Mouse (Mus musculus) midbrain, embryonic 13.5 days (tissue): ENCODE results near the gene Zglp1. TPM values are rescaled to one million over a fixed set of nuclear protein-coding genes. Genes with fewer than 3 reads are reported as not detected.
A peak's percentile ranks its signal among the peaks of the same experiment; 100 is the strongest.

ENCODE experiments used
- ATAC-seq: fragments of 200-750 bp; cut with Nextera tagmentation; 2 replicates; pipeline ENCODE4 v1.8.0; 2017; ENCODE audit warnings: mild to moderate bottlenecking, moderate TSS enrichment, moderate library complexity
- H3K27ac ChIP-seq: fragments of 300-500 bp; sonication (generic); 2 replicates; pipeline ENCODE4 v1.5.1; 2015; ENCODE audit warnings: inconsistent platforms, mild to moderate bottlenecking, moderate library complexity
- H3K27me3 ChIP-seq: fragments of 300-500 bp; sonication (generic); 2 replicates; pipeline ENCODE4 v1.6.1; 2015; ENCODE audit warnings: mild to moderate bottlenecking, inconsistent platforms
- H3K36me3 ChIP-seq: fragments of 300-500 bp; sonication (generic); 2 replicates; pipeline ENCODE4 v1.6.1; 2015; ENCODE audit warnings: mild to moderate bottlenecking, inconsistent platforms
- H3K4me1 ChIP-seq: fragments of 300-500 bp; sonication (generic); replicated peaks from 2 replicates; pipeline ENCODE4 v1.6.1; 2015; ENCODE audit warnings: inconsistent platforms
- H3K4me2 ChIP-seq: fragments of 300-500 bp; sonication (generic); replicated peaks from 2 replicates; pipeline ENCODE4 v1.6.1; 2015; ENCODE audit warnings: moderate library complexity, mild to moderate bottlenecking, inconsistent platforms
- H3K4me3 ChIP-seq: fragments of 300-500 bp; sonication (generic); replicated peaks from 2 replicates; pipeline ENCODE4 v1.5.1; 2015; ENCODE audit warnings: mild to moderate bottlenecking, inconsistent platforms
- H3K9ac ChIP-seq: fragments of 300-500 bp; sonication (generic); replicated peaks from 2 replicates; pipeline ENCODE4 v1.6.1; 2015; ENCODE audit warnings: mild to moderate bottlenecking, inconsistent platforms
- H3K9me3 ChIP-seq: fragments of 300-500 bp; sonication (generic); 2 replicates; pipeline ENCODE4 v1.6.1; 2016; ENCODE audit warnings: mild to moderate bottlenecking, inconsistent platforms
- WGBS: fragments of 180-500 bp; shearing (Covaris S2); methylation state at CpG from one replicate; pipeline ENCODE4 v1.1.7; 2015; 5-methylcytosine and 5-hydroxymethylcytosine counted together
- polyA plus RNA-seq: library from polyadenylated mRNA; unstranded; fragments of >200 nt; fragmentation: Nextera tagmentation; extraction: Ambion mirVana; gene quantifications from 2 replicates; pipeline ENCODE4 v1.2.1, GENCODE M21; 2015

The Zglp1 gene
- polyA plus RNA-seq, 1 experiment from 2014 or later = 1.8 TPM

DNA sequence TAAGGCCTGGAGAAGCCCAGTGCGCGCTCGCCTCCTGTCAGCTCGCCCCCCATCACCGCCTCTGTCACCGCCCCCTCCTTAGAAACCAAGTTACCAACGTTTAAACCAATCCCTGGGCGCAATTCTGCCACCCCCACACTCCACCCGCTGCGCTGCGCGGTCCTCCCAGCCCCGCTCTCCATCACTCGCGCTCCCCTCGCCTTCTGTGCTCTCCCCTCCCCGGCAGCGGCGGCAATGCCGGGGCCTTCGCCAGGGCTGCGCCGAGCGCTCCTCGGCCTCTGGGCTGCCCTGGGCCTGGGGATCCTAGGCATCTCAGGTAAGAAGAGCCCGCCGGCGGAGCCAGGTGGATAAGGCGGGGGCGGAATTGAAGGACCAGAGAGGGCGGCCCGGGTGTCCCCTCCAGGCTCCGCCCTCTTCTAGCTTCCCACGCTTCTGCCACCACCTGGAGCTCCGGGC, 35.0 kb downstream of the Zglp1 start, which contains the start of gene Icam5:
Icam5 (plus strand) TSS at position 178 of the 456 bp plus-strand sequence.
- Histone ChIP-seq H3K27ac (no peak within 1 kb of the TSS), H3K4me3 (peak within 1 kb of the TSS; percentile 51), H3K9ac (peak within 1 kb of the TSS; percentile 66), H3K4me2 (peak within 1 kb of the TSS; percentile 90), H3K4me1 (peaks cover 59% of the 10 kb centered on the region), H3K9me3 (no peaks in the 10 kb centered on the region), H3K36me3 (no peaks in the 10 kb centered on the region), H3K27me3 (peaks cover 97% of the 10 kb centered on the region)
- peak; percentile 12 for ATAC-seq
- WGBS = under 1% methylated on average over 34 of the region's 35 CpGs

DNA sequence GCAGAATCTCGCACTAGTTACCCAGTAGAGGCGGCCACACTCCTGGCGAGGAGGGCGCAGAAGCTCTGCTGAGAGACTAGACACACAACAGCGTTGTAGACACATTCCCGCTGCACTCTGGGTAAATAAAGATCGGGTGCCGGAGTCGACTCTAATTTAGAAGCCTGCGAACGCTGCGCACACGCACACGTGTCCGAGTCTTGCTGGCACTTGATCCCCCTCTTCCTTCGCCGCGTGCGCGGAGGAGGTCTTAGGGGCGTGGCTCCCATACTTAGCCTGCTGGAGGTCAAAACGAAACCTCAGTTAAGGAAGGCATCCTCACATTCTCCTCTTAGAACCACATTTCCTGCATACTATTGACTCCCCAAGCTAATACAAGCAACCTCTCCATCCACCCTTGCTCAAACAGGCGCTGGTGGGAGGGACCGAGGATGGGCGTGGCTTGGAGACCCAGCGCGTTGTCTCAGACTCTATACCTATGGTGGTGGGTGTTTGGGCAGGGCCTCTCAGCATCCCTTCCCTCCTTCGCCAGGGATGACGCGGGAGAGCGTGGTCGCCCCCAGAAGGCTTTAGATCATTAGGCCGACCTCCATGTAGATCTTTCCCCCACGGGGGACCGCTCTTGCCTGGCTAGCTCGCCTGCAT, 35.5 kb downstream of the Zglp1 start:
- H3K4me2 ChIP-seq = peak overlapping the region; percentile 90
- WGBS = 1% methylated on average over 36 of the region's 36 CpGs
- no peak overlapping the region for H3K27ac ChIP-seq
- peak overlapping the region; percentile 51 for H3K4me3 ChIP-seq
- H3K9ac ChIP-seq = peak overlapping the region; percentile 66
- peaks cover 97% of the 10 kb centered on the region for H3K27me3 ChIP-seq
- peaks cover 54% of the 10 kb centered on the region for H3K4me1 ChIP-seq
- ATAC-seq = peak; percentile 72
- no peaks in the 10 kb centered on the region for H3K36me3 ChIP-seq
- no peaks in the 10 kb centered on the region for H3K9me3 ChIP-seq

GRCm38 (mm10) chr9:21030781-21031250, 36.1 kb downstream of the Zglp1 start:
- ATAC-seq = 0 out of 2 replicates have a peak, but pooled peaks have one; percentile 28
- Histone ChIP-seq H3K4me2 (peak overlapping the region; percentile 90), H3K9ac (no peak overlapping the region), H3K9me3 (no peaks in the 10 kb centered on the region), H3K27me3 (peaks cover 96% of the 10 kb centered on the region), H3K4me3 (peak overlapping the region; percentile 51), H3K4me1 (peaks cover 53% of the 10 kb centered on the region), H3K27ac (no peak overlapping the region), H3K36me3 (no peaks in the 10 kb centered on the region)
- under 1% methylated on average over 13 of the region's 13 CpGs for WGBS

DNA sequence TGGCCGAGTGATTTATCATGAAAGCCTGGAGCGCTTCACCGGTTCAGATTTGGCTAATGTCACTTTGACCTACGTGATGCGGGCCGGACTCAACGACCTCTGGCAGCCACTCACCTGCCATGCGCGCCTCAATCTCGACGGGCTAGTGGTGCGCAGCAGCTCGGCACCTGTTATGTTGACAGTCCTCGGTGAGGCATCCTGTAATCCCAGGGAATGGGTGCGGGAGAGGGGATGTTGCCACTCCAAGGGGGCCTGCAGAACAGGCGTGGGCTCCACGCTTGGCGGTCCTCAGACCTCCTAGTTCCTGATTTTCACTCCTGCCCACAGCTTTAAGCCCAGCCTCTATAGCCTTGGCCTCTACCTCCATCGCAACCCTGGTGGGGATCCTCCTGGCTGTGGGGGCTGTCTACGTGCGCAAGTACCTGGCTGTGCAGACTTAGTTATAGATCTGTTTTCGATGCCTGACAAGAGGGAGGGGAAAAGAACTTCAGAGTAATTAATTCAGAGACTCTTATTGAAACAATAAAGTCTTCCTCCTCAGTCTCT, 36.8 kb downstream of the Zglp1 start:
- WGBS = 27% methylated on average over 22 of the region's 22 CpGs
- Histone ChIP-seq H3K4me1 (peaks cover 50% of the 10 kb centered on the region), H3K9ac (no peak overlapping the region)

GRCm38 (mm10) chr9:21029291-21030054, 37.4 kb downstream of the Zglp1 start, which contains the start of gene Icam4:
Icam4 (plus strand) TSS chr9:21029373.
- peak within 1 kb of the TSS; percentile 23 for H3K4me3 ChIP-seq
- no peak within 1 kb of the TSS for H3K27ac ChIP-seq
- 0 out of 2 replicates have a peak within 1 kb of the TSS, but pooled peaks have one; percentile 8 for H3K9ac ChIP-seq
- H3K27me3 ChIP-seq = peaks cover 90% of the 10 kb centered on the region
- peak within 1 kb of the TSS; percentile 48 for H3K4me2 ChIP-seq
- 2% methylated on average over 37 of the region's 37 CpGs for WGBS
- H3K4me1 ChIP-seq = peaks cover 45% of the 10 kb centered on the region
- H3K36me3 ChIP-seq = no peaks in the 10 kb centered on the region
- peak; percentile 4; the same call in 1 of the 2 replicates for ATAC-seq
- H3K9me3 ChIP-seq = no peaks in the 10 kb centered on the region

More for the DNA sequence above, 36.8 kb downstream of the Zglp1 start:
- H3K4me2 ChIP-seq = no peak overlapping the region
- H3K4me3 ChIP-seq = no peak overlapping the region
- H3K27me3 ChIP-seq = peaks cover 96% of the 10 kb centered on the region
- H3K27ac ChIP-seq = no peak overlapping the region
- no peak for ATAC-seq
- no peaks in the 10 kb centered on the region for H3K9me3 ChIP-seq
- H3K36me3 ChIP-seq = no peaks in the 10 kb centered on the region

DNA sequence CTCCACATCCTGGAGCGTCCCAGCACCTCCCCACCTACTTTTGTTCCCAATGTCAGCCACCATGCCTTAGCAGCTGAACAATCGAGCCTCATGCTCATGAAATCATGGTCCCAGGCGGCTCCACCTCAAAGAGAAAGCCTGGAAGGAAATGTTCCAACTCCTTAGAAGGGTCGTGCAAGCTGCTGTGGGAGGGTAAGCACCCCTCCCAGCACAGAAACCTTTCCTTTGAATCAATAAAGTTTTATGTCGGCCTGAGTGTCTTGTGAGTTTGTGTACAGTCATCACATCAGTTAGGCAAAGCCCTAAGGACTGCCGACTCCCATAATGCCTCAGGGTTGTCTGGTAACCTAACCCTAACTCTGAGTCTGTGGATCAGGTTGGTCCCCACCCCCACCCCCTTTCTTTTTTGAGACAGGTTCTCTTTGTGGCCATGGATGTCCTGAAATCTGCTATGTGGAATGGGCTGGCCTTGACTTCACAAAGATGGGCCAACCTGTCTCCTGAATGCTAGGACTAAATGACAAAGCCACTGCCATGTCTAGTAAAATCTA, 38.3 kb downstream of the Zglp1 start:
- Histone ChIP-seq H3K9ac (no peak overlapping the region), H3K36me3 (no peaks in the 10 kb centered on the region), H3K4me3 (no peak overlapping the region), H3K9me3 (no peaks in the 10 kb centered on the region), H3K27ac (no peak overlapping the region), H3K27me3 (peaks cover 82% of the 10 kb centered on the region), H3K4me2 (no peak overlapping the region), H3K4me1 (peaks cover 44% of the 10 kb centered on the region)
- WGBS = 84% methylated on average over 6 of the region's 6 CpGs
- ATAC-seq = no peak

- WGBS = 50% methylated on average over 8 of the region's 8 CpGs
- Histone ChIP-seq H3K9me3 (no peaks in the 10 kb centered on the region), H3K27me3 (peaks cover 74% of the 10 kb centered on the region), H3K4me1 (peaks cover 36% of the 10 kb centered on the region), H3K4me2 (no peak overlapping the region), H3K4me3 (no peak overlapping the region), H3K36me3 (no peaks in the 10 kb centered on the region), H3K27ac (no peak overlapping the region), H3K9ac (no peak overlapping the region)
- ATAC-seq = no peak
Observed at GRCm38 (mm10) chr9:21027774-21028290, 39.1 kb downstream of the Zglp1 start.

DNA sequence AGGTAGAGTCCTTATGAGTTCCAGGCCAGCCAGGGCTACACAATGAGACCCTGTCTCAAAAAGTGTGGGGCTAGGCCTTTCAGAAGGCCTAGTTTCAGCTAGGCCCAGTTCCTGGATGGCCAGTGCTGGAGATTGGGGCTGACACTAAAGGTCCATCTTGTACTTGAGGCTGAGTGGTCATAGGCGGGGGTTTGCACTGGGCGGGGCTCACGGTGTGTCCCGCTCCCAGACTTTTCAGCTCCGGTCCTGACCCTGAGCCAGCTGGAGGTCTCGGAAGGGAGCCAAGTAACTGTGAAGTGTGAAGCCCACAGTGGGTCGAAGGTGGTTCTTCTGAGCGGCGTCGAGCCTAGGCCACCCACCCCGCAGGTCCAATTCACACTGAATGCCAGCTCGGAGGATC, 40.0 kb downstream of the Zglp1 start:
- Histone ChIP-seq H3K9me3 (no peaks in the 10 kb centered on the region), H3K4me2 (no peak overlapping the region), H3K4me3 (no peak overlapping the region), H3K4me1 (peaks cover 26% of the 10 kb centered on the region), H3K9ac (no peak overlapping the region), H3K27ac (no peak overlapping the region), H3K27me3 (peaks cover 70% of the 10 kb centered on the region), H3K36me3 (no peaks in the 10 kb centered on the region)
- 84% methylated on average over 12 of the region's 12 CpGs for WGBS
- ATAC-seq = no peak

DNA sequence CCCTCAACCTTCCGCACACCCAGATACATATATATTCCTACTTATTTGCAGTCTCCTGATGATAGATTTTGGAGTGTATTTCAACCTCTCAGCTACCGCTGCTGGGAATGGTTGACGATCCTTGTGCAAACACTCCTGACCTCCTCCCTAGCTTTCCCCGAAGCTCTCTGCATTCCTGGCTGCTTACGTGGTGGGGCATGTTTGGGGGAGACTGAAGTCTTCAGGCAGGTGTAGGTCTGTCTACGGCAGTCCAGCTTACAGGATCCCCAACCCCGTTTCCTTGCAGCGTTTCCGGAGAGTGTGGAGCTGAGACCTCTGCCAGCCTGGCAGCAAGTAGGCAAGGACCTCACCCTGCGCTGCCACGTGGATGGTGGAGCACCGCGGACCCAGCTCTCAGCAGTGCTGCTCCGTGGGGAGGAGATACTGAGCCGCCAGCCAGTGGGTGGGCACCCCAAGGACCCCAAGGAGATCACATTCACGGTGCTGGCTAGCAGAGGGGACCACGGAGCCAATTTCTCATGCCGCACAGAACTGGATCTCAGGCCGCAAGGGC, 41.6 kb downstream of the Zglp1 start:
- ATAC-seq = no peak
- H3K4me3 ChIP-seq = no peak overlapping the region
- no peak overlapping the region for H3K27ac ChIP-seq
- H3K4me1 ChIP-seq = peaks cover 11% of the 10 kb centered on the region
- WGBS = 73% methylated on average over 19 of the region's 19 CpGs
- no peaks in the 10 kb centered on the region for H3K9me3 ChIP-seq
- peaks cover 59% of the 10 kb centered on the region for H3K27me3 ChIP-seq
- no peaks in the 10 kb centered on the region for H3K36me3 ChIP-seq
- no peak overlapping the region for H3K4me2 ChIP-seq
- no peak overlapping the region for H3K9ac ChIP-seq

- no peak overlapping the region for H3K9ac ChIP-seq
- H3K4me1 ChIP-seq = no peaks in the 10 kb centered on the region
- H3K4me3 ChIP-seq = no peak overlapping the region
- H3K27me3 ChIP-seq = peaks cover 50% of the 10 kb centered on the region
- H3K9me3 ChIP-seq = no peaks in the 10 kb centered on the region
- no peak for ATAC-seq
- no peaks in the 10 kb centered on the region for H3K36me3 ChIP-seq
- H3K4me2 ChIP-seq = no peak overlapping the region
- H3K27ac ChIP-seq = no peak overlapping the region
- WGBS = 84% methylated on average over 1 of the region's 1 CpGs
Observed at GRCm38 (mm10) chr9:21022726-21023125, 44.2 kb downstream of the Zglp1 start.

DNA sequence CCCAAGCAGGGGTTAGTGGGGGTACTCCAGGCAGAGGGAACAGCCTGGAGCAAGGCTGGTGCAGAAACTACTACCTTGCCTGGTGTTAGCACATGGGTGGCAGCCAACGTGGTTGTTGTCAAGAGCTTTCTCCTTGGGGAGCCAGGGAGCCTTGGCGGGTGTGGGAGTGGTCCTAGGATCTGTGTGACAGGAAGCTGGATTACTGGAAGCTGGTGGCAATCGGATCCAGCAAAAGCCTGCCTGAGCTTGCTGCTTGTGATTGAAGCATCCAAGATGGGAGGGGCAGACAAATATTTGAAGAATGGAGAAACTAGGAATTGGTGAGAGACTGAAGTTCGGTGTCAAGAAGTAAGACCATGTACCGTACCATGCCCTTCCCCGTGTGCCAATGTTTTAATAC, 44.6 kb downstream of the Zglp1 start:
- 68% methylated on average over 6 of the region's 6 CpGs for WGBS
- H3K9ac ChIP-seq = no peak overlapping the region
- ATAC-seq = no peak

More for the DNA sequence above, 44.6 kb downstream of the Zglp1 start:
- H3K27ac ChIP-seq = no peak overlapping the region
- no peaks in the 10 kb centered on the region for H3K36me3 ChIP-seq
- no peak overlapping the region for H3K4me3 ChIP-seq
- peaks cover 50% of the 10 kb centered on the region for H3K27me3 ChIP-seq
- no peaks in the 10 kb centered on the region for H3K4me1 ChIP-seq
- no peak overlapping the region for H3K4me2 ChIP-seq
- H3K9me3 ChIP-seq = no peaks in the 10 kb centered on the region
